Mouse (Mus musculus) cerebellum, adult 2 months (tissue): ENCODE data around the gene Acaca. TPM values are rescaled to one million over a fixed set of nuclear protein-coding genes. Genes with fewer than 3 reads are reported as not detected.
A peak's percentile ranks its signal among the peaks of the same experiment; 100 is the strongest.

Source experiments
- DNase-seq, 2 experiments: peaks; one replicate each; pipeline ENCODE4 v3.0.0; 2021
- H3K27ac ChIP-seq: fragments of 200-500 bp; 2 replicates; pipeline ENCODE4 v1.5.1; 2012; ENCODE audit warnings: low read length, control low read depth, inconsistent platforms; ENCODE audit not compliant: insufficient read depth
- H3K27me3 ChIP-seq: fragments of 200-500 bp; 2 replicates; pipeline ENCODE4 v1.6.1; 2012; ENCODE audit warnings: inconsistent platforms, mild to moderate bottlenecking, low read length, moderate library complexity; ENCODE audit not compliant: control insufficient read depth, insufficient read depth
- H3K4me1 ChIP-seq: fragments of 200-500 bp; 2 replicates; pipeline ENCODE4 v1.6.1; 2011; ENCODE audit warnings: low read length; ENCODE audit not compliant: control insufficient read depth, insufficient read depth
- H3K4me3 ChIP-seq: fragments of 200-500 bp; replicated peaks from 2 replicates; pipeline ENCODE3; 2011; ENCODE audit warnings: mild to moderate bottlenecking, low read depth, low read length, control low read depth; ENCODE audit not compliant: insufficient read depth
- CTCF ChIP-seq: fragments of 200-500 bp; IDR thresholded peaks from 2 replicates; pipeline ENCODE4 v1.5.1; 2011; ENCODE audit warnings: low read depth, mild to moderate bottlenecking, control low read depth, low read length, moderate library complexity, borderline replicate concordance; ENCODE audit not compliant: insufficient read depth
- POLR2A ChIP-seq: fragments of 200-500 bp; IDR thresholded peaks from 2 replicates; pipeline ENCODE4 v1.6.1; 2011; ENCODE audit warnings: low read length, control low read depth, borderline replicate concordance; ENCODE audit not compliant: insufficient read depth
- WGBS: fragments of 180-500 bp; shearing (Covaris S2); methylation state at CpG from one replicate; pipeline ENCODE4 v1.1.7; 2018; 5-methylcytosine and 5-hydroxymethylcytosine counted together
- polyA plus RNA-seq: library from polyadenylated mRNA; depleted of rRNA; stranded (reverse); fragments of >200 nt; gene quantifications from 2 replicates; pipeline ENCODE4 v1.2.3, GENCODE M21; 2012

Gene Acaca
- polyA plus RNA-seq, 1 experiment, result 29.2 TPM

- H3K4me1 ChIP-seq, result no peaks in the 10 kb centered on the region; the same call in 1 of the 2 replicates
- no peaks in the 10 kb centered on the region for H3K27me3 ChIP-seq
- TF ChIP-seq POLR2A (no peak), CTCF (no peak)
- DNase-seq, result no peak
- H3K27ac ChIP-seq, result peak overlapping the region; percentile 4; the same call in 1 of the 2 replicates
- peak overlapping the region; percentile 86 for H3K4me3 ChIP-seq
- 2% methylated on average over 11 of the region's 11 CpGs for WGBS
Measured at GRCm38 (mm10) chr11:84129799-84130185, 320 bp downstream of the Acaca start.

- Histone ChIP-seq H3K27ac (no peak overlapping the region), H3K4me3 (no peak overlapping the region), H3K27me3 (no peaks in the 10 kb centered on the region), H3K4me1 (no peaks in the 10 kb centered on the region; the same call in 1 of the 2 replicates)
- WGBS, result 92% methylated on average over 2 of the region's 2 CpGs
- no peak for DNase-seq
- no peak for TF ChIP-seq POLR2A
- TF ChIP-seq CTCF, result no peak
Measured at GRCm38 (mm10) chr11:84134331-84134860, 4.9 kb downstream of the Acaca start.

GRCm38 (mm10) chr11:84136453-84136852, 7.0 kb downstream of the Acaca start:
- Histone ChIP-seq H3K4me3 (no peak overlapping the region), H3K27me3 (no peaks in the 10 kb centered on the region), H3K4me1 (no peaks in the 10 kb centered on the region), H3K27ac (no peak overlapping the region)
- TF ChIP-seq CTCF (no peak), POLR2A (no peak)
- 85% methylated on average over 3 of the region's 3 CpGs for WGBS
- DNase-seq, result no peak

- Histone ChIP-seq H3K27me3 (no peaks in the 10 kb centered on the region), H3K27ac (no peak overlapping the region), H3K4me1 (no peaks in the 10 kb centered on the region), H3K4me3 (no peak overlapping the region)
- 53% methylated on average over 2 of the region's 2 CpGs for WGBS
- TF ChIP-seq CTCF (peak; percentile 35; the same call in 1 of the 2 replicates), POLR2A (no peak)
- peak in 1 of 2 experiments; percentile 17 for DNase-seq
Measured at GRCm38 (mm10) chr11:84141752-84142151, 12.3 kb downstream of the Acaca start.

- H3K4me3 ChIP-seq, result no peak overlapping the region
- WGBS, result 63% methylated on average over 10 of the region's 10 CpGs
Measured at GRCm38 (mm10) chr11:84145201-84145798, 15.8 kb downstream of the Acaca start.

GRCm38 (mm10) chr11:84146081-84146480, 16.6 kb downstream of the Acaca start:
- 29% methylated on average over 3 of the region's 3 CpGs for WGBS

More at GRCm38 (mm10) chr11:84145201-84145798, 15.8 kb downstream of the Acaca start:
- Histone ChIP-seq H3K27ac (no peak overlapping the region), H3K27me3 (no peaks in the 10 kb centered on the region), H3K4me1 (no peaks in the 10 kb centered on the region)
- no peak for DNase-seq
- TF ChIP-seq CTCF (no peak), POLR2A (no peak)

GRCm38 (mm10) chr11:84150884-84151283, 21.4 kb downstream of the Acaca start:
- H3K4me3 ChIP-seq, result no peak overlapping the region
- 68% methylated on average over 2 of the region's 2 CpGs for WGBS
- no peak overlapping the region for H3K27ac ChIP-seq
- TF ChIP-seq CTCF (no peak), POLR2A (no peak)
- DNase-seq, result no peak
- H3K4me1 ChIP-seq, result no peaks in the 10 kb centered on the region
- no peaks in the 10 kb centered on the region for H3K27me3 ChIP-seq

More at GRCm38 (mm10) chr11:84146081-84146480, 16.6 kb downstream of the Acaca start:
- DNase-seq, result no peak
- no peak for TF ChIP-seq POLR2A
- TF ChIP-seq CTCF, result no peak
- Histone ChIP-seq H3K4me1 (no peaks in the 10 kb centered on the region), H3K27ac (no peak overlapping the region), H3K4me3 (no peak overlapping the region), H3K27me3 (no peaks in the 10 kb centered on the region)

- Histone ChIP-seq H3K27me3 (no peaks in the 10 kb centered on the region), H3K27ac (no peak overlapping the region), H3K4me3 (no peak overlapping the region), H3K4me1 (no peaks in the 10 kb centered on the region)
- no peak for DNase-seq
- 90% methylated on average over 4 of the region's 4 CpGs for WGBS
- no peak for TF ChIP-seq POLR2A
- TF ChIP-seq CTCF, result no peak
Measured at GRCm38 (mm10) chr11:84156535-84157262, 27.2 kb downstream of the Acaca start.
